Comparison of ENCODE assay signal across 7 mouse cellular contexts in the genomic region with DNA sequence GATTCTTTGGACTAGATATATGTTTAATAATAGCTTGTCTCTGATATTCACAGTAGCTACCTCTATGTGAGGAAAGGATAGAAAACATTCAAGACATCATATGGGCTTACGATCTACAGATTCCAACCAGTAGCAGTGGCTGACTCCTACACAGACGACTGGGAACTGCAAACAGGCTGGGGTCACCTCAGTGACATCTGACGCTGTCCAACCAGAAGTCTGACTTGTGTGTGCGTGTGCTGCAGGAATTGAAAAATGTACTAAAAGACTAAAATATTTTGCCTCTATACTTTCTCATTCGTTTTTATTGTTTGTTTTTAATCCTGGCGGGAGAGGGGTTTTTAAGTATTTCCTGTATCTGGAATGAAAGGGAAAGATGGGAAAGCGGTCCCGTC. TPM values are rescaled to one million over a fixed set of nuclear protein-coding genes. Genes with fewer than 3 reads are reported as not detected.
DNase-seq lines count a peak whose midpoint lies in the region; ATAC-seq lines count a peak whose summit lies in the region.

No protein-coding gene starts in this region.

- peak; percentile 33 for DNase-seq in retina, postnatal 1 day
- no peak for DNase-seq in retina, embryonic 14.5 days (ENCODE audit: low spot score)
- no peak for DNase-seq in embryonic facial prominence, embryonic 14.5 days (ENCODE audit: low spot score)
- DNase-seq in urinary bladder, postnatal 10 days (ENCODE audit: low spot score), result no peak
- no peak for DNase-seq in urinary bladder, adult 2 months (ENCODE audit: low spot score)

- peak overlapping the region; percentile 77 for H3K4me2 ChIP-seq in embryonic facial prominence, embryonic 14.5 days (ENCODE audit: low read depth, low read length)
- peak overlapping the region; percentile 72 for H3K4me2 ChIP-seq in intestine, embryonic 16.5 days (ENCODE audit: low read depth, low read length)
- H3K4me2 ChIP-seq in midbrain, embryonic 13.5 days (replicated peaks), result peak overlapping the region; percentile 80

- peak overlapping the region; percentile 97 for H3K27ac ChIP-seq in embryonic facial prominence, embryonic 14.5 days (replicated peaks; ENCODE audit: low read depth, low read length)
- H3K27ac ChIP-seq in intestine, embryonic 16.5 days (ENCODE audit: low read length), result peak overlapping the region; percentile 95
- H3K27ac ChIP-seq in midbrain, embryonic 13.5 days, result peak overlapping the region; percentile 99

- peak overlapping the region; percentile 98 for H3K4me3 ChIP-seq in embryonic facial prominence, embryonic 14.5 days (ENCODE audit: low read depth, low read length)
- peak overlapping the region; percentile 96 for H3K4me3 ChIP-seq in intestine, embryonic 16.5 days (ENCODE audit: low read length)
- peak overlapping the region; percentile 99 for H3K4me3 ChIP-seq in midbrain, embryonic 13.5 days (replicated peaks)

- H3K36me3 ChIP-seq in embryonic facial prominence, embryonic 14.5 days (ENCODE audit: control insufficient read depth, insufficient read depth, low read length), result no peaks in the 10 kb centered on the region
- H3K36me3 ChIP-seq in intestine, embryonic 16.5 days (ENCODE audit: control insufficient read depth, insufficient read depth, low read length), result no peaks in the 10 kb centered on the region
- H3K36me3 ChIP-seq in midbrain, embryonic 13.5 days, result no peaks in the 10 kb centered on the region

- peak overlapping the region; percentile 96 for H3K9ac ChIP-seq in embryonic facial prominence, embryonic 14.5 days (ENCODE audit: low read depth, low read length)
- H3K9ac ChIP-seq in intestine, embryonic 16.5 days (ENCODE audit: low read depth, low read length), result peak overlapping the region; percentile 92
- H3K9ac ChIP-seq in midbrain, embryonic 13.5 days (replicated peaks), result peak overlapping the region; percentile 98

- no peaks in the 10 kb centered on the region for H3K27me3 ChIP-seq in embryonic facial prominence, embryonic 14.5 days (replicated peaks; ENCODE audit: control insufficient read depth, insufficient read depth, low read length)
- H3K27me3 ChIP-seq in intestine, embryonic 16.5 days (replicated peaks; ENCODE audit: control insufficient read depth, insufficient read depth, low read length), result no peaks in the 10 kb centered on the region
- no peaks in the 10 kb centered on the region for H3K27me3 ChIP-seq in midbrain, embryonic 13.5 days

- ATAC-seq in embryonic facial prominence, embryonic 14.5 days (ENCODE audit: low read depth), result no peak
- no peak for ATAC-seq in intestine, embryonic 16.5 days
- no peak for ATAC-seq in midbrain, embryonic 13.5 days

- no peaks in the 10 kb centered on the region for H3K9me3 ChIP-seq in embryonic facial prominence, embryonic 14.5 days (ENCODE audit: control insufficient read depth, low read length)
- H3K9me3 ChIP-seq in intestine, embryonic 16.5 days (ENCODE audit: control insufficient read depth, low read length), result no peaks in the 10 kb centered on the region
- H3K9me3 ChIP-seq in midbrain, embryonic 13.5 days, result no peaks in the 10 kb centered on the region

- 4% methylated on average over 8 of the region's 8 CpGs for WGBS in embryonic facial prominence, embryonic 14.5 days
- 5% methylated on average over 8 of the region's 8 CpGs for WGBS in intestine, embryonic 16.5 days
- 3% methylated on average over 8 of the region's 8 CpGs for WGBS in midbrain, embryonic 13.5 days

- H3K4me1 ChIP-seq in embryonic facial prominence, embryonic 14.5 days (ENCODE audit: control insufficient read depth, insufficient read depth, low read length), result peaks cover 26% of the 10 kb centered on the region
- peaks cover 24% of the 10 kb centered on the region for H3K4me1 ChIP-seq in intestine, embryonic 16.5 days (ENCODE audit: control insufficient read depth, insufficient read depth, low read length)
- H3K4me1 ChIP-seq in midbrain, embryonic 13.5 days (replicated peaks), result peaks cover 40% of the 10 kb centered on the region

RNA-seq across cellular contexts. Expression of a gene that starts 0.9 kb away (rescaled TPM):
- 35.3 and 36.6 TPM in 2 replicates for polyA plus RNA-seq in embryonic facial prominence, embryonic 14.5 days (2014; fragmentation: Nextera tagmentation; extraction: Ambion mirVana)
- 23.3 and 24.1 TPM in 2 replicates for polyA plus RNA-seq in intestine, embryonic 16.5 days (2015; fragmentation: Nextera tagmentation; extraction: Ambion mirVana)
- polyA plus RNA-seq in midbrain, embryonic 13.5 days (2015; fragmentation: Nextera tagmentation; extraction: Ambion mirVana), result 67.2 and 70.1 TPM in 2 replicates
- 33.6 and 47.4 TPM in 2 replicates for polyA plus RNA-seq in urinary bladder, adult 2 months (2012; rRNA removed)

RNA-seq across cellular contexts. Expression of a gene that starts 20.0 kb away (rescaled TPM):
- polyA plus RNA-seq in embryonic facial prominence, embryonic 14.5 days (2014; fragmentation: Nextera tagmentation; extraction: Ambion mirVana), result 291 and 327 TPM in 2 replicates
- polyA plus RNA-seq in intestine, embryonic 16.5 days (2015; fragmentation: Nextera tagmentation; extraction: Ambion mirVana), result 169 and 170 TPM in 2 replicates
- polyA plus RNA-seq in midbrain, embryonic 13.5 days (2015; fragmentation: Nextera tagmentation; extraction: Ambion mirVana), result 313 and 341 TPM in 2 replicates
- polyA plus RNA-seq in urinary bladder, adult 2 months (2012; rRNA removed), result 240 and 325 TPM in 2 replicates

RNA-seq across cellular contexts. Expression of a gene that starts 30.7 kb away (rescaled TPM):
- 17.4 and 17.7 TPM in 2 replicates for polyA plus RNA-seq in embryonic facial prominence, embryonic 14.5 days (2014; fragmentation: Nextera tagmentation; extraction: Ambion mirVana)
- 8.0 and 8.5 TPM in 2 replicates for polyA plus RNA-seq in intestine, embryonic 16.5 days (2015; fragmentation: Nextera tagmentation; extraction: Ambion mirVana)
- polyA plus RNA-seq in midbrain, embryonic 13.5 days (2015; fragmentation: Nextera tagmentation; extraction: Ambion mirVana), result 40.6 and 46.1 TPM in 2 replicates
- 62.4 and 86.0 TPM in 2 replicates for polyA plus RNA-seq in urinary bladder, adult 2 months (2012; rRNA removed)
